Mouse (Mus musculus) ovary, postnatal 36 days (tissue): ENCODE data around the gene Vmn1r139.
"Not testable (repeated sequence)": the region's sequence is repeated elsewhere in the genome, so short reads cannot be mapped to it uniquely, and the experiment has no call there.

Source experiments
- DNase-seq: peaks from one replicate; pipeline ENCODE4 v3.0.0; 2022; ENCODE audit warnings: low spot score, mixed read lengths

Vmn1r139 gene

DNA sequence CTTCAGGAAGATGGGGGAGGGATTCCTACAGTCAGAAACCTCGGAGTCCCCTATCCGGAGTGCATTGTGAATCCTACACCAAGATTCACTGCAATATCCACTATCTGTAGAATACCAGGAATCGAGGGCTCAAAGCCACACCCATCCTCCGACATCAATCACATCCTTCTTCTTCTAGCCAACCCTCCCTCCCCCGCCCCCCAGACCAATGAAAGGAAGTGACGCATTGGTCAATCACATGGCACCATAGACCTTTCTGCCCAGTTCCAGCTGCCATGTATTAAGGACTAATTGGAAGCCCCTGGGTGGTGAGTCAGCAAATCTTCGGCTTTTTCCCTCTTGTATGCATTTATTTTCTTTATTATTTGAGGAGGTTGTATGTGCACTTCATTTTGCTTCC lies at the start of gene Vmn1r139:
Gene Vmn1r139 (plus strand): TSS at position 301 of the 400 bp plus-strand sequence.
- not testable (repeated sequence) for DNase-seq

DNA sequence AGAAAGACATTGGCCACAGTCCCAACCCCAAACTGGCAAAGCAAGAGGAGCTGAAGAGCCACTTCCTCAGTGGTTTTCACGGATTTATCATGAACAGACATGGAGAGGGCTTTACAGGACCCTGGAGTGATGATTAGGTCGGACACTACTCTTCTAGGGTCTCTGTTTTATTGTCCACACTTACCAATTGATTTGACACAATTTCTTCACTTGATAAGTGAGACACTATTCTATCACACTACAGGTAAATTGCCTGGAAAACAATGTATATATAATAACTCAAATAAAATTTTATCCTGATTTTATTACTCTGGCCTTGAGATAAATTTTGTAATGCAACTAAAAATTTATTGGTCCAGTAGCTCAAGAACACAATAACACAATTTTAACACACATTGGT lies 40.1 kb upstream of the Vmn1r139 start, which contains the start of gene Vmn1r138:
Gene Vmn1r138 (minus strand): TSS at position 101 of the 400 bp plus-strand sequence.
- not testable (repeated sequence) for DNase-seq

DNA sequence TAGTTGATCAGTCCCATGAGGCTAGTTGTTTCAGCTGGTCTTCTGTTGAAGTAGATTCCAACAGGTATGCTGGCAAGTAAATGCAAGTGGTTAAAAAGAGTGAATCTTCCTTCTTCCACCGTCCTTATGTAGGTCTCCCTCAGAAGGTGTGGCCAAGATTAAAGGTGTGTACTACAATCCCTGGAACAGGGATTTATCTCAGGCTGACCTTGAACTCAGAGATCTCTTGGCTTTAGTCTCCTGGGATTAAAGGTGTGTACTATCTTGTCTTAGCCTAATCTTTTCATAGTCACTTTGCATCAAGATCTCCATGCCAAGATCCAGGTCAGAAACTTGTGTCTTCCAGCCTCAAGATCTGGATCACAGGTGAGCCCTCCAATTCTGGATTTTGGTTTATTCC lies 12.7 kb upstream of the Vmn1r139 start, which contains the start of gene Gm6176:
Gene Gm6176 (minus strand): TSS at position 101 of the 400 bp plus-strand sequence.
- not testable (repeated sequence) for DNase-seq

DNA sequence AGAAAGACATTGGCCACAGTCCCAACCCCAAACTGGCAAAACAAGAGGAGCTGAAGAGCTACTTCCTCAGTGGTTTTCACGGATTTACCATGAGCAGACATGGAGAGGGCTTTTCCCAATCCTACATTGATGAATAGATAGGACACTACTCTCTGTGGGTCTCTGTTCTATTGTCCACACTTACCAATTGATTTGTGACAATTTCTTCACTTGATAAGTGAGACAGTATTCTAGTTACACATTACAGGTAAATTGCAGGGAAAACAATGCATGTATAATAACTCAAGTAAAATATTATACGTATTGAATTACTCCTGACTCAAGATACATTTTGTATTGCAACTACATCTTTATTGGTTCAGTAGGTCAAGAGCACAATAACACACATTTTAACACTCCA lies 49.3 kb downstream of the Vmn1r139 start, which contains the start of gene Gm16451:
Gene Gm16451 (minus strand): TSS at position 101 of the 400 bp plus-strand sequence.
- DNase-seq = not testable (repeated sequence)

DNA sequence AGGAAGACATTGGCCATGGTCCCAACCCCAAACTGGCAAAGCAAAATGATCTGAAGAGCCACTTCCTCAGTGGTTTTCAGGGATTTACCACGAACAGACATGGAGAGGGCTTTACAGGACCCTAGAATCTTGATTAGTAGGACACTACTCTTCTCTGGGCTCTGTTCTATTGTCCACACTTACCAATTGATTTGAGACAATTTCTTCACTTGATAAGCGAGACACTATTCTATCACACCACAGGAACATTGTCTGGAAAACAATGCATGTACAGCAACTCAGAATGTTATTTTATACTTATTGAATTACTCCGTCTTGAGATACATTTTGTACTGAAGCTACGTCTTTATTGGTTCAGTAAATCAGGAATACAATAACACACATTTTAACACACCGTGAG lies 65.8 kb downstream of the Vmn1r139 start, which contains the start of gene Gm10666:
Gene Gm10666 (minus strand): TSS at position 101 of the 400 bp plus-strand sequence.
- DNase-seq = not testable (repeated sequence)
